Mouse (Mus musculus): ENCODE results near the gene Rem2. TPM values are rescaled to one million over a fixed set of nuclear protein-coding genes. Genes with fewer than 3 reads are reported as not detected.

Rem2 gene
- total RNA-seq, 2 experiments from 2014 or later = 0.26 to 1.1 TPM

GRCm38 (mm10) chr14:54487732-54488131 lies 11.8 kb downstream of the Rem2 start:
- DNase-seq (ENCODE audit: low spot score in 2 of 2) = no peak

DNA sequence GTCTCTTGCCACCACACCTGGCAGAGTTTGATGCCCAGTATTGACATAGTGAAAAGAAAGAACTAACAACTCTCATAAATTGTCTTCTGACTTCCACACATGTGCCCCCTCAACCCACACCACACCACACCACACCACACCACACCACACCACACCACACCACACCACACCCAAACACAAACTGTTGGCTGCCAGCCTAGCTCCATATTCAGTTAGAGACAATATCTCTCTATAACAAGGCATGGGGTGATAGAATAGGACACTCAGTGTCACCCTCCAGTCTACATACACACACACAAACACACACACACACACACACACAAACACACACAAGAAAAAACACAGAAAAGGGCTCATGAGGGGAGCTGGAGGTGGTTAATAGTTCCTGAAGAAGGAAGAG lies 12.4 kb downstream of the Rem2 start:
- DNase-seq (ENCODE audit: low spot score in 2 of 2) = no peak

- no peak for DNase-seq (ENCODE audit: low spot score in 2 of 2)
These were observed 16.6 kb downstream of the Rem2 start for GRCm38 (mm10) chr14:54492345-54493131.

- no peak for DNase-seq (ENCODE audit: low spot score in 2 of 2)
These were observed 17.3 kb downstream of the Rem2 start for GRCm38 (mm10) chr14:54493236-54493635.

GRCm38 (mm10) chr14:54494234-54494633 lies 18.3 kb downstream of the Rem2 start:
- peak; percentile 66 to 70 for DNase-seq (ENCODE audit: low spot score in 2 of 2)

DNA sequence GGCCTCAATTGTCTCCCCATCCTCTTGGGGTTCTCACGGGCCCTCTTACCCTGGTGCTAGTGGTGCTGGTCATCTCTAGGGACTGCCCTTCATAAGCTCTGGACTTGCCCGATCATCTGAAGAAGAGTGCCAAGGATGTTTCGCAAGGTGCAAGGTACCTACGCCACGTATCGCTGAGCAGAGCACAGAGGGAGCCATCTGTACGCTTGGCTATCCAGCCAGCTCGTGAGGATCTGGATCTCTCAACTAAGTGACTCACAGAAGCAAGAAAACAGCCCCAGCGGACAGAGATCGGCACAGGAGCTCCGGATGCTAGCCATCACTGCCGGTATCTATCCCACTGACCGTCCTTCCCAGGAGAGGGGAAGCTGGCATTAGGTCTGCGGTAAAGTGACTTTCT lies 20.8 kb downstream of the Rem2 start:
- no peak for DNase-seq (ENCODE audit: low spot score in 2 of 2)

GRCm38 (mm10) chr14:54499330-54499729 lies 23.4 kb downstream of the Rem2 start:
- DNase-seq (ENCODE audit: low spot score in 2 of 2) = no peak

DNA sequence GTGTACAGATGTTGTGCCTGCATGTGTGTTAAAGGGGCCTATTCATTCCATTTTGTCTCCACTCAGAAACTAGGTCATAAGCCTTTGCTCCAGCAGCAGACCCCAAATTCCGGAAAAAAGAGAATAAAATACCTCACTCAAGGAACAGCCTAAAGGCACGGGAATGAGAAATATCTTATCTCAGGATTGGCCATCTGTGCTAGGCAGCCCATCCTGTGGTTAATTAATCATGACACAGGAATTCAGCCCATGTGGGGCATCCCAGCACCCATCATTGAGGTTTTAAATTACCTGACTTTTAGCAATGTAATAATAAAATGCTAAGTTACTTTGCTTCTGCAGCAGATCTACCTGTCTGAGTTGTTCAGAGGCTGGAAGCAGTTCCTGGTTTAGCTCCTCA lies 25.5 kb downstream of the Rem2 start:
- no peak for DNase-seq (ENCODE audit: low spot score in 2 of 2)

- DNase-seq (ENCODE audit: low spot score in 2 of 2) = no peak
These were observed 27.2 kb downstream of the Rem2 start for GRCm38 (mm10) chr14:54503092-54503491.

DNA sequence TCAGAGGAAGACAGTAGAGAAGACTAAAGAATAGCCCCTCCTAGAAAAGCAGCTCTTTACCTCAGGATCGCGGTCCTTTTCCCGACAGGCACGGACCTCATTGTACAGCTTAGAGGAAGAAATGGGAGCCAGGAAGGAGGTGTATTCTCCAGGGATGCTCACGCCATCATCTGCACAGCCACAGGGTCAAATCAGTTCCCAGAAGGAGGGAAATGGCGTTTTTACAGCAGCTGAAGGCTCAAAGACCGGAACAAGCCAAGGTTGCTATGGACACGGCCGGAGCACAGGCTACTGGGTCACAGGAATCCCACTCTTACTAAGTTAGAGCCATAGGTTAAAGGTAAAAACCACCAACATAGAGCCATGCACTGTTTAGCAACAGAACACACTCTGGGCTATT lies 33.9 kb downstream of the Rem2 start:
- no peak for DNase-seq (ENCODE audit: low spot score in 2 of 2)

DNA sequence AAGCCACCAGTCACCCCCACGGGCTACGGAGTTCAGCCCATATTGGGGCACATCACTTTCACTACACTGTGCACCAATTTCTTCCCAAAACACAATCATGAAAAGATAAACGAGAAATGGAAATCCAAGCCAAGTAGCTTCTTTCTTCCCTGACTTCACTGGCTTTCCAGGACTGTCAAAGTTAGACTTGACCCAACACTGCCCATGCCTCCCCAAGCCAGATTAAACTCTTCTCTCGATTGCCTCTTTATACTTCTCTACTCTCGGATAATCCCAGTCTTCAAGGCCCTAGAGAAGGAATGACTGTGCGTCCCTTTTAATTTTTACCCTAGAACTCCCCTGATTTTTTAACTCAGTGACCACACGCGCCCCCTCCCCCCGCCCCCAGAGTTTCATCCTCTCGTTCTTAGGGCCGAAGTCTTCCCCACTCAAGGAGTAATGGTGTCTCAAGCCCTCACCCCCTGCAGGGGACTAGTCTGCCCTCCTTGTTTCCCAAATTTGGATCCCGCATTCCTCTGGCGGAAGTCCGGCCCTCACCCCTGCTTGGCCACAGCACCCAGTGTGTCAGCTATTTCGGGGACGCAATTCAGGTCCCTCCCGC lies 40.9 kb downstream of the Rem2 start:
- DNase-seq (ENCODE audit: low spot score in 2 of 2) = no peak

GRCm38 (mm10) chr14:54523600-54523999 lies 47.7 kb downstream of the Rem2 start:
- no peak for DNase-seq (ENCODE audit: low spot score in 2 of 2)

GRCm38 (mm10) chr14:54527227-54528006 lies 51.5 kb downstream of the Rem2 start:
- no peak for DNase-seq (ENCODE audit: low spot score in 2 of 2)

- DNase-seq (ENCODE audit: low spot score in 2 of 2) = no peak
These were observed 52.1 kb downstream of the Rem2 start for GRCm38 (mm10) chr14:54528007-54528393.

- DNase-seq (ENCODE audit: low spot score in 2 of 2) = peak; percentile 85 to 88
These were observed 52.7 kb downstream of the Rem2 start for GRCm38 (mm10) chr14:54528446-54529111.

Other genes with a start within 250 kb of the Rem2 start
- 100 to 1,000 TPM; 381 to 382 TPM for gene Dad1, start 222.0 kb upstream of the Rem2 start, total RNA-seq (2021)
- 100 to 1,000 TPM; 463 to 735 TPM for gene Abhd4, start 221.9 kb upstream of the Rem2 start, total RNA-seq (2021)
- gene Olfr49, start 191.2 kb upstream of the Rem2 start, total RNA-seq (2021) = under 1 TPM in 1 of 2 experiments, not detected in 1; 0.07 TPM
- 10 to 100 TPM; 77.0 to 95.1 TPM for gene Oxa1l, start 115.3 kb upstream of the Rem2 start, total RNA-seq (2021)
- gene Slc7a7, start 58.3 kb upstream of the Rem2 start, total RNA-seq (2021) = 1 to 10 TPM; 3.1 to 4.5 TPM
- gene Mrpl52, start 49.2 kb upstream of the Rem2 start, total RNA-seq (2021) = 100 to 1,000 TPM; 180 to 210 TPM
- 10 to 100 TPM; 26.4 to 38.4 TPM for gene Mmp14, start 44.5 kb upstream of the Rem2 start, total RNA-seq (2021)
- 100 to 1,000 TPM in 1 of 2 experiments, 10 to 100 TPM in 1; 95.4 to 119 TPM for gene Lrp10, start 12.0 kb upstream of the Rem2 start, total RNA-seq (2021)
- gene Prmt5, start 41.4 kb downstream of the Rem2 start, total RNA-seq (2021) = 10 to 100 TPM; 38.9 to 43.3 TPM
- gene Haus4, start 78.5 kb downstream of the Rem2 start, total RNA-seq (2021) = 10 to 100 TPM; 11.2 to 18.9 TPM
- 10 to 100 TPM; 20.5 to 26.0 TPM for gene Ajuba, start 101.5 kb downstream of the Rem2 start, total RNA-seq (2021)
- gene 4931414P19Rik, start 129.9 kb downstream of the Rem2 start, total RNA-seq (2021) = 1 to 10 TPM; 2.7 to 6.5 TPM
- gene Psmb5, start 141.9 kb downstream of the Rem2 start, total RNA-seq (2021) = 100 to 1,000 TPM; 273 to 381 TPM
- gene Psmb11, start 145.3 kb downstream of the Rem2 start, total RNA-seq (2021) = not detected
- gene Gm17606, start 164.9 kb downstream of the Rem2 start, total RNA-seq (2021) = not detected
- 1 to 10 TPM in 1 of 2 experiments, under 1 TPM in 1; 0.70 to 1.2 TPM for gene Cdh24, start 165.3 kb downstream of the Rem2 start, total RNA-seq (2021)
- 10 to 100 TPM; 43.5 to 43.7 TPM for gene 1700123O20Rik, start 210.1 kb downstream of the Rem2 start, total RNA-seq (2021)
- gene Acin1, start 210.8 kb downstream of the Rem2 start, total RNA-seq (2021) = 100 to 1,000 TPM; 162 to 171 TPM
- not detected for gene Gm29776, start 222.7 kb downstream of the Rem2 start, total RNA-seq (2021)
- gene Cebpe, start 236.1 kb downstream of the Rem2 start, total RNA-seq (2021) = under 1 TPM in 1 of 2 experiments, not detected in 1; 0.23 TPM

All from adrenal gland, adult 18-20 months (tissue).